Mouse (Mus musculus) neural tube, embryonic 15.5 days (tissue): ENCODE measurements around the gene Gm17571. TPM values are rescaled to one million over a fixed set of nuclear protein-coding genes. Genes with fewer than 3 reads are reported as not detected.

ENCODE experiments used
- ATAC-seq: fragments of 200-750 bp; cut with Nextera tagmentation; 2 replicates; pipeline ENCODE4 v1.8.0; 2017; ENCODE audit warnings: mild to moderate bottlenecking, moderate TSS enrichment, moderate library complexity; ENCODE audit not compliant: low FRiP score
- H3K27ac ChIP-seq: fragments of 300-500 bp; sonication (generic); replicated peaks from 2 replicates; pipeline ENCODE4 v1.5.1; 2015; ENCODE audit warnings: mild to moderate bottlenecking, inconsistent platforms
- H3K27me3 ChIP-seq: fragments of 300-500 bp; sonication (generic); replicated peaks from 2 replicates; pipeline ENCODE4 v1.6.1; 2015; ENCODE audit warnings: inconsistent platforms
- H3K36me3 ChIP-seq: fragments of 300-500 bp; sonication (generic); 2 replicates; pipeline ENCODE4 v1.6.1; 2015; ENCODE audit warnings: inconsistent platforms
- H3K4me1 ChIP-seq: fragments of 300-500 bp; sonication (generic); 2 replicates; pipeline ENCODE4 v1.6.1; 2015; ENCODE audit warnings: inconsistent platforms
- H3K4me2 ChIP-seq: fragments of 300-500 bp; sonication (generic); 2 replicates; pipeline ENCODE4 v1.6.1; 2015; ENCODE audit warnings: inconsistent platforms, mild to moderate bottlenecking, moderate library complexity
- H3K4me3 ChIP-seq: fragments of 300-500 bp; sonication (generic); replicated peaks from 2 replicates; pipeline ENCODE4 v1.5.1; 2015; ENCODE audit warnings: mild to moderate bottlenecking, inconsistent platforms
- H3K9ac ChIP-seq: fragments of 300-500 bp; sonication (generic); replicated peaks from 2 replicates; pipeline ENCODE4 v1.6.1; 2015; ENCODE audit warnings: mild to moderate bottlenecking, inconsistent platforms
- H3K9me3 ChIP-seq: fragments of 300-500 bp; sonication (generic); replicated peaks from 2 replicates; pipeline ENCODE4 v1.6.1; 2016; ENCODE audit warnings: inconsistent platforms
- polyA plus RNA-seq: library from polyadenylated mRNA; unstranded; fragments of >200 nt; fragmentation: Nextera tagmentation; extraction: Ambion mirVana; gene quantifications from 2 replicates; pipeline ENCODE4 v1.2.1, GENCODE M21; 2015

Gene Gm17571
- polyA plus RNA-seq, 1 experiment from 2014 or later = not detected

DNA sequence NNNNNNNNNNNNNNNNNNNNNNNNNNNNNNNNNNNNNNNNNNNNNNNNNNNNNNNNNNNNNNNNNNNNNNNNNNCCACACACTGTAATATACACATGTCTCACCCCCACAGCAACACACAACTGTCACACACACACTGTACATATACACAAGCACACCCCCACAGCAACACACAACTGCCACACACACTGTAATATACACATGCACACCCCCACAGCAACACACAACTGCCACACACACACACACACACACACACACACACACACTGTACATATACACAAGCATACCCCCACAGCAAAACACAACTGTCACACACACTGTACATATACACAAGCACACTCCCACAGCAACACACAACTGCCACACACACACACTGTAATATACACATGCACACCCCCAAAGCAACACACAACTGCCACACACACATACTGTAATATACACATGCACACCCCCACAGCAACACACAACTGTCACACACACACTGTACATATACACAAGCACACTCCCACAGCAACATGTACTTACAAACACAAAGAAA lies 32.3 kb downstream of the Gm17571 start:
- Histone ChIP-seq H3K36me3 (peaks cover 4% of the 10 kb centered on the region; the same call in 1 of the 2 replicates), H3K27me3 (no peaks in the 10 kb centered on the region), H3K4me1 (no peaks in the 10 kb centered on the region), H3K27ac (no peak overlapping the region), H3K4me3 (no peak overlapping the region), H3K9ac (no peak overlapping the region), H3K9me3 (no peaks in the 10 kb centered on the region), H3K4me2 (no peak overlapping the region)
- ATAC-seq = no peak

Other genes starting within 250 kb of the Gm17571 start
- 9.6 and 10.2 TPM in 2 replicates for gene Jrkl, start 200.9 kb downstream of the Gm17571 start, polyA plus RNA-seq
- gene Ccdc82, start 199.8 kb downstream of the Gm17571 start, polyA plus RNA-seq = 14.1 and 14.6 TPM in 2 replicates
- 12.0 TPM in 2 replicates for gene Maml2, start 148.8 kb downstream of the Gm17571 start, polyA plus RNA-seq